Mouse (Mus musculus): Measurements from ENCODE around the gene Myl7.

- no peak for TF ChIP-seq CTCF (IDR thresholded peaks at IDR 0.05; ENCODE audit: borderline replicate concordance, insufficient read depth, low read depth, low read length)
- no peak for TF ChIP-seq POLR2A (IDR thresholded peaks at IDR 0.05; ENCODE audit: borderline replicate concordance, insufficient read depth, low read length)
Observed at GRCm38 (mm10) chr11:5856479-5857130, 42.0 kb downstream of the Myl7 start.

Data from cerebellum, adult 2 months (tissue).